Mouse (Mus musculus) kidney, embryonic 16.5 days (tissue): ENCODE measurements around the gene Gm11562. TPM values are rescaled to one million over a fixed set of nuclear protein-coding genes. Genes with fewer than 3 reads are reported as not detected.
"Not testable (repeated sequence)": the region's sequence is repeated elsewhere in the genome, so short reads cannot be mapped to it uniquely, and the experiment has no call there.

Source experiments
- ATAC-seq: fragments of 200-750 bp; cut with Nextera tagmentation; 2 replicates; pipeline ENCODE4 v1.8.0; 2017; ENCODE audit warnings: moderate TSS enrichment; ENCODE audit not compliant: low FRiP score, low TSS enrichment
- H3K27ac ChIP-seq: fragments of 300-500 bp; sonication (generic); 2 replicates; pipeline ENCODE4 v1.5.1; 2014; ENCODE audit warnings: low read length
- H3K27me3 ChIP-seq: fragments of 300-500 bp; sonication (generic); 2 replicates; pipeline ENCODE4 v1.6.1; 2014; ENCODE audit warnings: low read length, control low read depth, mixed read lengths; ENCODE audit not compliant: insufficient read depth
- H3K36me3 ChIP-seq: fragments of 300-500 bp; sonication (generic); 2 replicates; pipeline ENCODE4 v1.6.1; 2014; ENCODE audit warnings: low read length, control low read depth, mixed read lengths; ENCODE audit not compliant: insufficient read depth
- H3K4me1 ChIP-seq: fragments of 300-500 bp; sonication (generic); 2 replicates; pipeline ENCODE4 v1.6.1; 2014; ENCODE audit warnings: low read length, control low read depth, mixed read lengths; ENCODE audit not compliant: insufficient read depth
- H3K4me2 ChIP-seq: fragments of 300-500 bp; sonication (generic); replicated peaks from 2 replicates; pipeline ENCODE4 v1.6.1; 2014; ENCODE audit warnings: low read depth, low read length
- H3K4me3 ChIP-seq: fragments of 300-500 bp; sonication (generic); 2 replicates; pipeline ENCODE4 v1.5.1; 2014; ENCODE audit warnings: mild to moderate bottlenecking, low read length
- H3K9ac ChIP-seq: fragments of 300-500 bp; sonication (generic); replicated peaks from 2 replicates; pipeline ENCODE4 v1.6.1; 2014; ENCODE audit warnings: low read length
- H3K9me3 ChIP-seq: fragments of 300-500 bp; sonication (generic); 2 replicates; pipeline ENCODE4 v1.6.1; 2016; ENCODE audit warnings: low read length, control low read depth
- WGBS: fragments of 180-500 bp; shearing (Covaris S2); extraction: QIAGEN DNeasy Blood & Tissue Kit; methylation state at CpG from one replicate; pipeline ENCODE4 v1.1.7; 2014; 5-methylcytosine and 5-hydroxymethylcytosine counted together
- polyA plus RNA-seq: library from polyadenylated mRNA; unstranded; fragments of >200 nt; fragmentation: Nextera tagmentation; extraction: Ambion mirVana; gene quantifications from 2 replicates; pipeline ENCODE4 v1.2.1, GENCODE M21; 2015

Gene Gm11562
- polyA plus RNA-seq, 1 experiment from 2014 or later = not detected

DNA sequence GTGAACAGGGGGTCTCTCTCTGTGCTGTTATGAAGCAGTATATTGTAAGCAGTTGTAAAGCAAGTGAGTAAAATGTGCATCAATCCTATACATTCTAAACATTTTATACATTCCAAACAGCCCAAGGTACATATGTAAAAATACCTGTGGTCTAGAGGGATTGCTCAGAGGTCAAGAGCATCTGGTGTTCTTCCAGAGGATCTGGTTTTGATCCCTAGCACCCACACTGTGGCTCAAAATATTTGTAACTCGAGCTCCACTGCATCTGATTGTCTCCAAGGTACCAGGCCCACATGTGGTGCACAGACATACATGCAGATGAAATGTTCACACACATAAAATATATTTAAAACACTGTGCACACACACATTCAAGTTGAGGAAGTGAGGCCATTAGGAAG is 20.7 kb upstream of the Gm11562 start:
- H3K4me1 ChIP-seq = no peaks in the 10 kb centered on the region
- 42% methylated on average over 1 of the region's 1 CpGs for WGBS
- no peaks in the 10 kb centered on the region for H3K36me3 ChIP-seq
- H3K27ac ChIP-seq = no peak overlapping the region
- H3K9me3 ChIP-seq = no peaks in the 10 kb centered on the region
- H3K4me2 ChIP-seq = no peak overlapping the region
- H3K27me3 ChIP-seq = no peaks in the 10 kb centered on the region
- no peak overlapping the region for H3K9ac ChIP-seq
- no peak overlapping the region for H3K4me3 ChIP-seq
- ATAC-seq = no peak

DNA sequence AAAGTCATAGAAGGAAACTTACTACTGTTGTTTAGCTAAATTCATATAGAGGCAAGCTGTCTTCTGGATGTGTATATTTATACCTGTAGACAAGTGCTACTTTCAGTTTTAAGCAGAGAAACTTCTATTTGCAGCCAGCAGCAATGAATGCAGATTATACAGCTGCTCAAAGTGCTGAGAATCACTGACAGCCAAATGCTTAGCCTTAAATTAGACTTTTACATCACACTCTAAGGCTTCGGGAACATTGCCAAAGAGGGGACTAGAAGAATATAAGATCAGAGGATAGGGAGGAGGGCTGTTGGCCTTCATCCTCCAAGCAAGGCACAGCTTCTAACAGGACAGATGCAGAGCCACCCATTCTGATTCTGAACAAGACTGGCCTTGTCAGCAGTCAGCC is 16.9 kb upstream of the Gm11562 start:
- WGBS = 65% methylated on average over 1 of the region's 1 CpGs
- no peak for ATAC-seq

DNA sequence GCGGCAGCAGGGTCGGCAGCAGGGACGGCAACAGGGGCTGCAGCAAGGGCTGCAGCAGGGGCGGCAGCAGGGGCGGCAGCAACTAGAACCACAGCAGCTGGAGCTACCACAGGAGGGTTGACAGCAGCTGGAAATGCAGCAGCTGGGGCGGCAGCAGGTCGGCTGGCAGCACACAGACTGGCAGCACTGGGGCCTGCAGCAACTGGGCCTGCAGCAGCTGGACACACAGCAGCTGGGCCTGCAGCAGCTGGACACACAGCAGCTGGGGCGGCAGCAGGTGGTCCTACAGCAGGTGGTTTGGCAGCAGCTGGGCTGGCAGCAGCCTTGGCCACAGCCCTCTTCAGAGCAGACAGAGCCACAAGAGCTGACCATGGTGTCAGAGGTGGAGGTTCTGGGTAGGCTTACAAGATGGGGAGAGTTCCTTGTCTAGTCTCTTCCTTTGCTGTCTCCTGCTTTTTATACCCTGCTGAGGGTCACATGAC is 14.5 kb upstream of the Gm11562 start, which contains the start of gene Krtap4-2:
Gene Krtap4-2 (minus strand): TSS at position 432 of the 482 bp plus-strand sequence.
- H3K36me3 ChIP-seq = no peaks in the 10 kb centered on the region
- no peak for ATAC-seq

More for the DNA sequence above, 16.9 kb upstream of the Gm11562 start:
- H3K9me3 ChIP-seq = no peaks in the 10 kb centered on the region
- no peak overlapping the region for H3K9ac ChIP-seq
- H3K27me3 ChIP-seq = no peaks in the 10 kb centered on the region
- no peak overlapping the region for H3K4me3 ChIP-seq
- H3K4me1 ChIP-seq = no peaks in the 10 kb centered on the region
- no peaks in the 10 kb centered on the region for H3K36me3 ChIP-seq
- no peak overlapping the region for H3K4me2 ChIP-seq
- no peak overlapping the region for H3K27ac ChIP-seq

DNA sequence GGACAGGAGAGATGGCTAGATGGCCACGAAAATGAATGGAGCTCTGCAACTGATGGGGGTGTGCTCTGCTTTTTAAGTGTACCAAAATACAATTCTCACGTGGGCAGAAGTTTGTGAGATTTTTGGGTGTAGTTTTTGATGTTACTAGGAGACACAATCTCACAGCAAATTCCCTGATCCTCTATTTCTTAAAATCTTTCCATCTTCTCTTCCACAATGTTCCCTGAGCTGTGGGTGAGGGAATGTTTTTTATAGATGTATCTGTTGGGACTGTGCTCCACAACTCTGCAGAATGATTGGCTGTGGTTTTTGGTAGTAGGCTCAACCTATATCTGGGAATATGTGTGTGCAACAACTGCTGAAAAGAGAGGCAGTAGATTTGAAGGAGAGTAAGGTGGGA is 13.1 kb upstream of the Gm11562 start:
- no peak for ATAC-seq
- no peaks in the 10 kb centered on the region for H3K27me3 ChIP-seq
- no peak overlapping the region for H3K9ac ChIP-seq
- WGBS = 51% methylated on average over 2 of the region's 2 CpGs
- no peak overlapping the region for H3K4me2 ChIP-seq
- H3K4me3 ChIP-seq = no peak overlapping the region
- H3K36me3 ChIP-seq = no peaks in the 10 kb centered on the region
- H3K4me1 ChIP-seq = no peaks in the 10 kb centered on the region
- H3K9me3 ChIP-seq = no peaks in the 10 kb centered on the region
- no peak overlapping the region for H3K27ac ChIP-seq

More for the DNA sequence above, 14.5 kb upstream of the Gm11562 start, which contains the start of gene Krtap4-2:
- H3K9me3 ChIP-seq = no peaks in the 10 kb centered on the region
- no peak within 1 kb of the TSS for H3K9ac ChIP-seq
- H3K4me1 ChIP-seq = no peaks in the 10 kb centered on the region
- no peak within 1 kb of the TSS for H3K4me3 ChIP-seq
- no peak within 1 kb of the TSS for H3K4me2 ChIP-seq
- 31% methylated on average over 8 of the region's 8 CpGs for WGBS
- no peaks in the 10 kb centered on the region for H3K27me3 ChIP-seq
- H3K27ac ChIP-seq = no peak within 1 kb of the TSS

DNA sequence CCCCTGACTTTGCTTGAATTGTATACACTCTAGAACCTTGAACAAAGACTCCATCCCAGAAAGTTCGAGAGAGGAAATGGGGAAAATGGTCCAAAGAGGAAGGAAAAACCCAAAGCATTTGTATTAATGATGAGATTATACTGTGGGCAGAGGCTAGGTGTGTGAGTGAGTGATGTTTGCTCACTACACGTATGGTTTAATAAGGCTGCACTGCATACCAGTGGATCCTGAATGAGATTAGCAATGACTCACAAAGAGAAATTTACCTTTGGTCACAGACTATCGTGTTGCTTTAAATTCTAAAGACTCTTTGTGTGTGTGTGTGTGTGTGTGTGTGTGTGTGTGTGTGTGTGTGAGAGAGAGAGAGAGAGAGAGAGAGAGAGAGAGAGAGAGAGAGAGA is 10.7 kb upstream of the Gm11562 start:
- no peaks in the 10 kb centered on the region for H3K36me3 ChIP-seq
- H3K4me1 ChIP-seq = no peaks in the 10 kb centered on the region
- H3K4me2 ChIP-seq = no peak overlapping the region
- no peak overlapping the region for H3K9ac ChIP-seq
- no peaks in the 10 kb centered on the region for H3K9me3 ChIP-seq
- H3K27ac ChIP-seq = no peak overlapping the region
- 70% methylated on average over 3 of the region's 3 CpGs for WGBS
- ATAC-seq = no peak
- no peaks in the 10 kb centered on the region for H3K27me3 ChIP-seq
- no peak overlapping the region for H3K4me3 ChIP-seq

- no peak within 1 kb of the TSS for H3K4me2 ChIP-seq
- no peaks in the 10 kb centered on the region for H3K27me3 ChIP-seq
- H3K36me3 ChIP-seq = no peaks in the 10 kb centered on the region
- H3K9ac ChIP-seq = no peak within 1 kb of the TSS
- H3K4me1 ChIP-seq = no peaks in the 10 kb centered on the region
- 78% methylated on average over 4 of the region's 4 CpGs for whole genome bisulfite sequencing
- H3K9me3 ChIP-seq = no peaks in the 10 kb centered on the region
- H3K4me3 ChIP-seq = no peak within 1 kb of the TSS
- H3K27ac ChIP-seq = no peak within 1 kb of the TSS
- no peak for ATAC-seq
Measured at GRCm38 (mm10) chr11:99628138-99628537, 7.9 kb upstream of the Gm11562 start, which contains the start of gene Krtap4-1. Gene Krtap4-1, minus strand, starts transcription at chr11:99628238.

DNA sequence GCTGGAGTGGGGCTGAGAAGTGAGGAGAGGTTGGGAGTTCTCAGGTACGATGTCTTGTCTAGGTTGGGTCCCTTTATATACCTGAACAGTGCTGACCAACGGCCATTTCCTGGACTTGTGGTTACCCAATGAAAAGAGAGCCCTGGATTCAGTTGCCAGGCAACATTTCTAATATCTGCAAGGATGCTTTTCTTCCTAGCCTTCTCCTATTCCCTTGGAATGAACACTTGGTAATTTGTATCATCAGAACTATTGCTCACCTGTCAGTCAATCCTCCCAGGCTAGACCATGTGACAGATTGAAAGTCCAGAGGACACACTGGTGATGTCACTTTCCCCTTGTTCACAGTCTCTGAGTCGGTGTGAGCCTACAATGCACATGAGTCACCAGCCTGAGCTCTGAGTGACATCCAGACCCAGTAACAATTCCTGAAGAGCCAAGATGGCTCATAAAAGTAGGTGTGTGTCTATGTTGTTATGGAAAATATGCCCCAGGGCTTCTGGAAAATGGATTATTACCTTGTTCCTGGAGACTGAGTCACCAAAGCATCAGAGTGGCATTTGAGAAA is 5.4 kb downstream of the Gm11562 start, which contains the start of gene Krtap2-4:
Gene Krtap2-4 (minus strand): TSS at position 51 of the 568 bp plus-strand sequence.
- Histone ChIP-seq H3K27me3 (no peaks in the 10 kb centered on the region), H3K4me2 (no peak within 1 kb of the TSS), H3K9me3 (no peaks in the 10 kb centered on the region), H3K9ac (no peak within 1 kb of the TSS), H3K27ac (no peak within 1 kb of the TSS), H3K36me3 (no peaks in the 10 kb centered on the region), H3K4me1 (no peaks in the 10 kb centered on the region), H3K4me3 (no peak within 1 kb of the TSS)
- 70% methylated on average over 3 of the region's 3 CpGs for WGBS
- no peak for ATAC-seq

DNA sequence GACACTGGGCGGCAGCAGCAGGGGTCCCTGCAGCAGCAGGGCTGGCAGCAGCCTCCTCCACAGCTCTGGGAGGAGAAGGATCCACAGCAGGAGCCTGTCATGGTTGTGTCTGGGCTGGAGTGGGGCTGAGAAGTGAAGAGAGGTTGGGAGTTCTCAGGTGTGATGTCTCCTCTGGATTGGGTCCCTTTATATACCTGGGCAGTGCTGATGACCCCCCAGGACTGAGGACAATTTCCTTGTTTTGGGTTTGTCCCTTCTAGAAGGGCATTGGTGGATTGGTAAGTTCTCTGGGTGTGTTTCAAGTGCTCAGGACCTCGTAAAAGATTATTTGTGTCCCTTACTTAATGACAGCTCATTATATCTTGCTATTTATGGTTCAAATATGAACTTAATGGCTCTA is 10.1 kb downstream of the Gm11562 start, which contains the start of gene Gm11937:
Gene Gm11937 (minus strand): TSS at position 101 of the 400 bp plus-strand sequence.
- not testable (repeated sequence) for H3K27me3 ChIP-seq, H3K4me1 ChIP-seq, H3K27ac ChIP-seq, H3K4me3 ChIP-seq, H3K36me3 ChIP-seq, ATAC-seq, H3K4me2 ChIP-seq, H3K9me3 ChIP-seq, H3K9ac ChIP-seq
- 43% methylated on average over 2 of the region's 2 CpGs for WGBS

GRCm38 (mm10) chr11:99609126-99609525 is 11.1 kb downstream of the Gm11562 start:
- H3K4me3 ChIP-seq = no peak overlapping the region
- no peak for ATAC-seq
- H3K27ac ChIP-seq = no peak overlapping the region
- no peaks in the 10 kb centered on the region for H3K27me3 ChIP-seq
- no peaks in the 10 kb centered on the region for H3K4me1 ChIP-seq
- H3K36me3 ChIP-seq = no peaks in the 10 kb centered on the region
- H3K9ac ChIP-seq = no peak overlapping the region
- H3K4me2 ChIP-seq = no peak overlapping the region
- no peaks in the 10 kb centered on the region for H3K9me3 ChIP-seq
- 61% methylated on average over 1 of the region's 1 CpGs for WGBS

- not testable (repeated sequence) for H3K36me3 ChIP-seq, H3K9me3 ChIP-seq, H3K4me2 ChIP-seq, ATAC-seq, H3K4me1 ChIP-seq, H3K27ac ChIP-seq, H3K9ac ChIP-seq, H3K4me3 ChIP-seq, H3K27me3 ChIP-seq
- 47% methylated on average over 1 of the region's 1 CpGs for WGBS
Measured at GRCm38 (mm10) chr11:99603208-99603607, 17.0 kb downstream of the Gm11562 start, which contains the start of gene Gm11938. Gene Gm11938, minus strand, starts transcription at chr11:99603308.
